Mouse (Mus musculus): ENCODE results near the gene Arid1b.
A peak's percentile ranks its signal among the peaks of the same experiment; 100 is the strongest.
"Not testable (repeated sequence)": the region's sequence is repeated elsewhere in the genome, so short reads cannot be mapped to it uniquely, and the experiment has no call there.

Arid1b gene

GRCm38 (mm10) chr17:5057944-5058720 lies 64.0 kb downstream of the Arid1b start:
- peak; percentile 70 for DNase-seq (ENCODE audit: low spot score)

DNA sequence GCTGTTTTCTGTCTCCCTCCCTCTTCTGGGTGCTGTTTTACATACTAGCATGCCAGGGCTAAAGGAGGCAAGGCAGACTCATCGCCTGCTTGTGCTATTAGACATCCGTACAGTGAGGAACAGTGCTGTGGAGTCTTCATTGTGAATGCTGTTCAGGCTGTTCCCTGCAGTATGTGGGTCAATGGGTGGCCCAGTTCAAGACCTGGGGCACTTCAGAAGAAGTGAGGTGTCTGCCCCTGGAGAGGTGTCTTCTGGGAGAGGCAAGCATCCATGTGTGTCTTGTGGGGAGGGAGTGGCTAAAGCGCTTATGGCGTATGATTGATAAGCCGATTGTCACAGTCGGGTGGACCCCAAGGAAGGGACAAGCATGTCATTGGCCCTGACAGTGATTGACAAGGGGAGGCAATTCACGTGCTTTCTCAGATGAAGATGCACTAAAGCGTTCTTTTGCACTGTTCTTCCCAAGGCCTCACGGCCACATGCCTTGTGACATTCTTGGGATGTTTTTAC lies 65.0 kb downstream of the Arid1b start:
- no peak for DNase-seq (ENCODE audit: low spot score)

DNA sequence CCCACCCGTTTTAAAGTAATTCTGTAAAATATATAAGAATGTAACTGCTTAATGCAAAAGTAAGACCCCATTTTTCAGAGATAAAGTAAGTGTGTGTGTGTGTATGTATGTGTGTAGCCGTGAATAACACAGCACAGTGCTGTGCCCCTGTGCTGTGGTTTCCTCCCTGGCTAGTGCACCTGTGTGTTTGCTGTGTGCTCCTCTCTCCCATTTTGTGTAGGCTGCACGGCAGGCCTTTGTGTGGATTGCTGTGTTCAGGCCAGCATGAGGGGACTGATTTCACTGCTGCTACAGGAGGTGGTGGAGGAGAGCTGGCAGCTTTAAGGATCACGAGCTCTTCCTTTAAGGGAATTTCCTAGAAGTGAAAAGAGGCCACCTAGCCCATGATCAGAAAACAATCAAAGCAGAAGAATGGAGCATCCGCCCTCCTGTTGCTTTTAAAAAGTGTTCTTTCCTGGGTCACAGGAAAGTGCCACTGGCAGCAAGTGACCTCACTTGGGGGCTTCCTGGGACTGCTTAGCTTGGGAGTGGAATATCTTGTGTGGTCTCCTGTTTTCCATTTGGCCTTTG lies 66.5 kb downstream of the Arid1b start:
- no peak for DNase-seq (ENCODE audit: low spot score)

GRCm38 (mm10) chr17:5061183-5061582 lies 67.1 kb downstream of the Arid1b start:
- no peak for DNase-seq (ENCODE audit: low spot score)

- DNase-seq (ENCODE audit: low spot score): no peak
Observed at GRCm38 (mm10) chr17:5061593-5061992, 67.5 kb downstream of the Arid1b start.

DNA sequence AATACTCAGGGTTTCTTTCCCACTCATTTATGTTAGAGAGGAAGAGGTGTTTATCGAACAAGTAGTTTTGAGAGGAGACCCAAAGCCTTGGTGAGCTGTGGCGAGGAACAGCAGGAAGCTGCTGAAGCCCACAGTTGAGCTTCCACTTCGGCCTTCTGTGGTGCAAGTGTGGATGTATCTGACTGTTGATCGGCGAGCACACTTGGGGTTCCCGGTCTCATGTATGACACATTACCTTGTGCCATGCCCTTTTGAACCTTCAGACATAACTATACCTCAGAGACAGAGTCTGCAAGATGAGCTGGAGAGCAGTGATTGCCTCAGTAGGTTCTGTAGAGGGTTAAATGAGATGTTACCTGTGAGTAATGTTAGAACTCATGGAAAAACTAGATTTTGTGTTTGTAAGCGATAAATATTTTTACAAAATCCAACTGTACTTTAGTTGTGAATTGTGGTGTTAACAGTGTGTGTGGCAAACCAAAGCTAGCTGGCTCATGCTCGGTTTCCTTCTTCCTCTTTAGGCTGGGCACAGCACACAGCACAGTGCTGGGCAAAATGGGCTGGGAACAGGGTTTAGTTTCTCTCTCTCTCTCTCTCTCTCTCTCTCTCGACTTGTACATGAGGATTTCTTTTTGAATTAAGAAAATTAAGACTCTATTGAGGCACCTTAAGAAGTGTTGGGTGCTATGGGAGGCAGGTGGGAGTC lies 69.5 kb downstream of the Arid1b start:
- no peak for DNase-seq (ENCODE audit: low spot score)

DNA sequence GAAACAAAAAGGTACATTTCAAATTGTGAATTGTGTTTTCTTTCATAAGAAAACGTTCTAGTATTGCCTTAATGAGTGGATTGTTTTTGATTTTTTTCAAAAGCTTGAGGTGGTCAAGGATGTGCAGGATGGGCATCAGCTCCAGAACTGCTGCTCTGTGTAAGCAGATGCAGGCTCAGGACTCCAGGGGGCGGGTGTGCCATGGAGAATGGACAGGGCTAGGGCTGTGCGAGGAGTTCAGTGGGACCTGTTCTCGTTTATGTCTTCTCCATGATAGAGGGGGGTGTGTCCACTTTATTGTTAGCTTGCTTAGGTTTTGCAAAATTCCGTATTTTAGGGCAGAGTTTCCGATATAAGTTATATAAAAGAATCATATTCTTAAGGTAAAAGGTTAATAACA lies 70.6 kb downstream of the Arid1b start:
- no peak for DNase-seq (ENCODE audit: low spot score)

- DNase-seq (ENCODE audit: low spot score): no peak
Observed at GRCm38 (mm10) chr17:5065270-5065669, 71.1 kb downstream of the Arid1b start.

GRCm38 (mm10) chr17:5066835-5067234 lies 72.7 kb downstream of the Arid1b start:
- no peak for DNase-seq (ENCODE audit: low spot score)

- DNase-seq (ENCODE audit: low spot score): no peak
Observed at GRCm38 (mm10) chr17:5067264-5067663, 73.1 kb downstream of the Arid1b start.

- DNase-seq (ENCODE audit: low spot score): no peak
Observed at GRCm38 (mm10) chr17:5070399-5070798, 76.3 kb downstream of the Arid1b start.

DNA sequence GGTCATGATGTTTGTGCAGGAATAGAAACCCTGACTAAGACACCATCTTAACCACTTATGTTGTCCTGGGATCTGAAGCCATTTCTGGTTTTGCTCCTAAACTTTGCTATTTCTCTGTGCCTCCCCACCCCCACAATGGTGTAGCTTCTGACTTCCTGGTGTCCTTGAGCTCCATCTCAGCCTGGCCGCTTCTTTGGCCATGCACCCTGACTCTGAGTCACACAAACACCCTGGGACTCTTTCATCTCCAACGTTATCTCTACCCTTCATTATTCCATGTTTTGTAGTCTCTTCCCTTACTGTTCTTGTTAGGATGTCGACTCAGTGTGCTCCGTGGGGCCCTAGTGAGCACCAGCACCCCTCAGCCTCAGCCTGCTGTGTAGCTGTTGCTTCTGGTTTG lies 78.4 kb downstream of the Arid1b start:
- no peak for DNase-seq (ENCODE audit: low spot score)

- DNase-seq (ENCODE audit: low spot score): no peak
Observed at GRCm38 (mm10) chr17:5074752-5075506, 80.8 kb downstream of the Arid1b start.

DNA sequence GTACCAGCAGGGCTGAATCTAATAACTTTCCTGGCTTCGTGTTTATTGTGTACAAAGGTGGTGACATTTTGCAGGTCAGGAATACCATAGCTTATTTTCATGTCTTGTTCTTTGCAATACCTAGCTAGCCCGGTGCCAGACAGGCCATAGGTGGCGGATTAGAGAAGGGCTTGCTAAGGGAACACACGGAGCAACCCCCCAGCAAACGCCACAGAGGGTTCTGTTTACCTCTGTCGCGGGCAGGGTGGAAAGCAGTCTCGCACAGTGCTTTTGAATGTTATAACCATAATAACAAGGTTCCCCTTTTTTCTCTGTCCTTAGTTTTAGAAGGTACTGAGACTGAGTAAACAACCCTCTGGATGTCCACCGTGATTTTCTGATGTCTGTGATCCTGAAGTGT lies 83.9 kb downstream of the Arid1b start:
- DNase-seq (ENCODE audit: low spot score): no peak

DNA sequence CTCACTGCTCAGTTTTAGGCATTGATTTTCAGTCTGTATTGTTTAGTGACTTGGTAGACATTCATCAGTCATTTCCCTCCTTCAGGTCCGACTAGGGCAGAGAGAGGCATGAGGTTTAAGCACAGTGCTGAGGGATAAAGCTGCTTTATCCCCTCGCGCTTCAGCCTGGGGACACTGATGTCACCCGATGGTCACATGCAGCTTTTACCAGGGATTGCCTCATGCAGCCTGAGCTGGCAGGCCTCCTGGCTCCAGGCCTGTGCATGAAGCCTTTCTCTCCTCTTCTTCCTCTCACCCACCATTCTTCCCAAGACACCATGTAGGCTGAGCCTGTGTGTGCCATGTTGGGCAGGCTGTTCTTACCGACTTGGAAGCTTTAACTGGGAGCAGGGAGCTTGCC lies 84.4 kb downstream of the Arid1b start:
- no peak for DNase-seq (ENCODE audit: low spot score)

GRCm38 (mm10) chr17:5080884-5081419 lies 86.8 kb downstream of the Arid1b start:
- no peak for DNase-seq (ENCODE audit: low spot score)

- DNase-seq (ENCODE audit: low spot score): no peak
Observed at GRCm38 (mm10) chr17:5082274-5082673, 88.1 kb downstream of the Arid1b start.

DNA sequence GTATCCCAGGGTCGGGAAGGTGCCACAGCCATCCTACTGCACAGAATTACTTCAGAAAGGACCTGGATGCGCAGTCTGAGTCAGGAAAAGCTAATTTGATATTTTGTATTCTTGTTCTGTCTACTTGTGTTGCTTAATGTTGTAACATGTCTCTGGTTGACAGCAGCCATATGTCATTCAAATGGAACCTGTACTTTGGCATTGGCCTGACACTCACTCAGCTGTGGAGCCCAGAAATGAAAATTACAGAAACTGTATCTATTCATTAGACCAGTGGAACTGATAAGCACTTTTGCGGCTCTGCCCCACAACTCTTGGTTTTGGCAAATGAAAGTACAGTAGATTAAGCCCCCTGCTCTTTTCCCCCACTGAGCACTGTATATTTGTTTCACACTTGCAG lies 89.4 kb downstream of the Arid1b start:
- no peak for DNase-seq (ENCODE audit: low spot score)

- no peak for DNase-seq (ENCODE audit: low spot score)
Observed at GRCm38 (mm10) chr17:5084139-5084538, 90.0 kb downstream of the Arid1b start.

- DNase-seq (ENCODE audit: low spot score): no peak
Observed at GRCm38 (mm10) chr17:5085004-5085403, 90.9 kb downstream of the Arid1b start.

- no peak for DNase-seq (ENCODE audit: low spot score)
Observed at GRCm38 (mm10) chr17:5085942-5086341, 91.8 kb downstream of the Arid1b start.

DNA sequence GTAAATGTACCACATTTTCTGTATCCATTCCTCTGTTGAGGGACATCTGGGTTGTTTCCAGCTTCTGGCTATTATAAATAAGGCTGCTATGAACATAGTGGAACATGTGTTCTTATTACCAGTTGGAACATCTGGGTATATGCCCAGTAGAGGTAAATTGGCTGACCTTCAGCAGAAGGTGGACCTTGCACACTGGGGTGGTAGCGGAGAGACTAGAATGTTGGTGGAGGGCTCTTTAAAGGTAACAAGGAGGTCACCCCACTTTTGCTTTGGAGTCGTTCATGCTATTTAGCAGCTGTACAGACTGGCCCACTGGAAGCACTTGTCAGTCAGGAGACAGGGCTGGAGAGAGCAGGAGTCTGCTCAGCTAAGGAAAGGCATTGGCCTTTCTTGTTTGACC lies 94.1 kb downstream of the Arid1b start:
- not testable (repeated sequence) for DNase-seq (ENCODE audit: low spot score)
